Mouse (Mus musculus) midbrain, embryonic 15.5 days (tissue): Measurements from ENCODE around the gene Rwdd2a. TPM values are rescaled to one million over a fixed set of nuclear protein-coding genes. Genes with fewer than 3 reads are reported as not detected.

Experiments
- ATAC-seq: fragments of 200-750 bp; cut with Nextera tagmentation; replicated peaks from 2 replicates; pipeline ENCODE4 v1.8.0; 2017; ENCODE audit warnings: moderate TSS enrichment
- H3K27ac ChIP-seq: fragments of 300-500 bp; sonication (generic); 2 replicates; pipeline ENCODE4 v1.5.1; 2015; ENCODE audit warnings: mild to moderate bottlenecking, inconsistent platforms
- H3K27me3 ChIP-seq: fragments of 300-500 bp; sonication (generic); replicated peaks from 2 replicates; pipeline ENCODE4 v1.6.1; 2015; ENCODE audit warnings: inconsistent platforms
- H3K36me3 ChIP-seq: fragments of 300-500 bp; sonication (generic); replicated peaks from 2 replicates; pipeline ENCODE4 v1.6.1; 2015; ENCODE audit warnings: inconsistent platforms
- H3K4me1 ChIP-seq: fragments of 300-500 bp; sonication (generic); 2 replicates; pipeline ENCODE4 v1.6.1; 2015; ENCODE audit warnings: inconsistent platforms
- H3K4me2 ChIP-seq: fragments of 300-500 bp; sonication (generic); 2 replicates; pipeline ENCODE4 v1.6.1; 2015; ENCODE audit warnings: inconsistent platforms, mild to moderate bottlenecking, moderate library complexity
- H3K4me3 ChIP-seq: fragments of 300-500 bp; sonication (generic); 2 replicates; pipeline ENCODE4 v1.5.1; 2015; ENCODE audit warnings: mild to moderate bottlenecking, inconsistent platforms
- H3K9ac ChIP-seq: fragments of 300-500 bp; sonication (generic); 2 replicates; pipeline ENCODE4 v1.6.1; 2015; ENCODE audit warnings: mild to moderate bottlenecking, inconsistent platforms
- H3K9me3 ChIP-seq: fragments of 300-500 bp; sonication (generic); 2 replicates; pipeline ENCODE4 v1.6.1; 2016; ENCODE audit warnings: inconsistent platforms
- WGBS: fragments of 180-500 bp; shearing (Covaris S2); methylation state at CpG from one replicate; pipeline ENCODE4 v1.1.7; 2015; ENCODE audit warnings: mixed read lengths; 5-methylcytosine and 5-hydroxymethylcytosine counted together
- polyA plus RNA-seq: library from polyadenylated mRNA; unstranded; fragments of >200 nt; fragmentation: Nextera tagmentation; extraction: Ambion mirVana; gene quantifications from 2 replicates; pipeline ENCODE4 v1.2.1, GENCODE M21; 2015

Gene Rwdd2a
- polyA plus RNA-seq, result 16.8 and 17.6 TPM in 2 replicates

DNA sequence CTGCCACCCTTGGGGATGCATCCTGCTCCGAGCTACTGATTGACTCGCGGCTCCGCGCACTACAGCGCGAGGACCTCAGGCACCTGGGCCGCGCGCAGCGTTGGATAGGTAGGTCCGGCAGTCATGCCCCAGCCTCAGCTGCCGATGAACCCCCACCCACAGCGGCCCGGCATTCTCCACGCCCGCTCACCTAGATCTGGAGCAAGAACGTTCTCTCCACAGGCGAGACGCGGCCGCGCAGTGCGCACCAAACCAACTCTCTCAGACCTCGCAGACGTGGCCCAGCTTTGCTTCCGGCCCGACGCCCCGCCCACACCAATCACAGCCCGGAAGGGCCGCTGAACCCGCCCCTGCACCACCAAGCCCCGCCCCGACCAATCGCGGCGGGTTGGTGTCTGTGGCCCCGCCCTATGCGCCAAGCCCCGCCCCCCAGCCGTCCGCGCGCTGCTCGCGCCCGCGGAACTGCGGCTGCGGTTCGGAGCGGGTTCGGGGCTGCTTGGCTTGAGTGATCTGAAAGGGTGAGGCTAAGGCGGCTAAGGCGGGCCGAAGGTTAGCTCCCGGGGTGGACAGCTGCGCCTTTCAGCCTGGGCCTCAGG lies at the start of gene Rwdd2a, which contains the start of gene Pgm3:
Gene Rwdd2a, plus strand, starts transcription at position 452 of the 596 bp plus-strand sequence.
Gene Pgm3, minus strand, starts transcription at position 303 of the 596 bp plus-strand sequence.
- Histone ChIP-seq H3K27ac (peak within 1 kb of the TSS; percentile 84), H3K9ac (peak within 1 kb of the TSS; percentile 78), H3K36me3 (peaks cover 18% of the 10 kb centered on the region; the same call in 1 of the 2 replicates), H3K4me3 (peak within 1 kb of the TSS; percentile 86), H3K4me2 (peak within 1 kb of the TSS; percentile 99), H3K4me1 (peaks cover 19% of the 10 kb centered on the region), H3K9me3 (no peaks in the 10 kb centered on the region), H3K27me3 (no peaks in the 10 kb centered on the region)
- WGBS, result 0% methylated on average over 59 of the region's 59 CpGs
- peak; percentile 99 for ATAC-seq

DNA sequence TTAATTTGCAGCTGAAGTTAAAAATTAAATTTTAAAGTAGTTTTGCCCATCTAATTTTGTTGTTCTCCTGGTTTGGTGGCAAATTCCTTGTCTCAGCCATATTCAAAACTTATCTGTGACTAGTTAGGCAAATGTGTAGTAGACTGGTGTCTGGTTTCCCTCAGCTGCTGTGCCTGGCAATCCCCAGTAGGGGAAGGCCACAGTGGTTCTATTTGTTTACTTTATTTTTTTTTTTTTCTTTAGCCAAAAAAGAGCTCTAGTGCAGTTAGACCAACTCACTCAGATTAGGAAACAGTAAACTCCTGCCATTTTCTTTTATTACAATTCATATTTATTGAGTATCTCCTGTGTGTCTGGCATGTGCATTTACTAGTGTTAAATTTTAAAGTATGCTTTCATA lies 49.5 kb upstream of the Rwdd2a start:
- Histone ChIP-seq H3K9ac (no peak overlapping the region), H3K4me3 (no peak overlapping the region), H3K4me2 (no peak overlapping the region), H3K27ac (no peak overlapping the region), H3K9me3 (no peaks in the 10 kb centered on the region), H3K36me3 (peaks cover 48% of the 10 kb centered on the region), H3K27me3 (no peaks in the 10 kb centered on the region), H3K4me1 (no peaks in the 10 kb centered on the region)
- ATAC-seq, result no peak

DNA sequence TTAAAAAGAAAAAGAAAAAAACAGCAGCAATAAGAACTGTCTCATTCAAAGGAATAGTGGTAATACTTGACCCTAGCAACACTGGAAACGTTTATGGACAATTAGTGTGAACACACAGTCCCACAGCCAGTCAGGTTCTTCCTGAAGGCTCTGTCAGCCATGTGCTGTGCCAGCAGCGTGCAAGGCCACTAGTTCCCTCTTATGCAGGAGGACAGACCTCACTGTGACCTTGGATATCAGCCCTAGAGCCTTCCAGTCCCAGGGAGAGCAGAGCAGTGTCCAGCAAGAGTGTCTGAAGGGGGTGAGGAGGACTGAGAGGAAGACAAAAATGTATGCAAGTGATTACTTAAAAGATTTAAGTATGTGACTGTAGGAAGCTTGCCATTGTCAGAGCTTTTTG lies 46.2 kb upstream of the Rwdd2a start:
- 69% methylated on average over 2 of the region's 2 CpGs for WGBS
- ATAC-seq, result no peak

DNA sequence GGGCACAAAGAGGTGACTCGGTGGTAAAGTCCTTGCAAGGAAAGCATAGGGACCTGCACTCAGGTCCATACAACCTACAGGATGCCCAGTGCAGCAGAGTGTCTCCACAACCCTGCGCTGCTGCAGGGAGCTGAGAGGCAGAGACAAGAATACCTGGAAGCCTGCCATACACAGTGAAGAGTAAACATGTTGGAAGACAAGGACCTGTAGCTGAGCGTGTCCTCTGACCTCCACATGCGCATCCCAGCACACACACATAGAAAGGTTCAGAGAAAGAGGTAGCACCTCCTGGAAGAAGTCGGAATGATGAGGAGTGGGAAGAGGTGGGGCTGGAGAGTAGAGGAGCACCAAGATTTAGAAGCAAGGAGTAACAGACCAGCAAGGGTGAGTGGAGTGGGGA lies 37.7 kb upstream of the Rwdd2a start:
- no peak overlapping the region for H3K4me2 ChIP-seq
- ATAC-seq, result no peak
- no peak overlapping the region for H3K9ac ChIP-seq
- H3K9me3 ChIP-seq, result no peaks in the 10 kb centered on the region
- H3K36me3 ChIP-seq, result peaks cover 21% of the 10 kb centered on the region
- no peaks in the 10 kb centered on the region for H3K4me1 ChIP-seq
- no peaks in the 10 kb centered on the region for H3K27me3 ChIP-seq
- WGBS, result 93% methylated on average over 5 of the region's 5 CpGs
- H3K4me3 ChIP-seq, result no peak overlapping the region
- H3K27ac ChIP-seq, result no peak overlapping the region

More for the DNA sequence above, 46.2 kb upstream of the Rwdd2a start:
- Histone ChIP-seq H3K9me3 (no peaks in the 10 kb centered on the region), H3K9ac (no peak overlapping the region), H3K27me3 (no peaks in the 10 kb centered on the region), H3K4me2 (no peak overlapping the region), H3K27ac (no peak overlapping the region), H3K4me1 (no peaks in the 10 kb centered on the region), H3K36me3 (peaks cover 34% of the 10 kb centered on the region), H3K4me3 (no peak overlapping the region)

DNA sequence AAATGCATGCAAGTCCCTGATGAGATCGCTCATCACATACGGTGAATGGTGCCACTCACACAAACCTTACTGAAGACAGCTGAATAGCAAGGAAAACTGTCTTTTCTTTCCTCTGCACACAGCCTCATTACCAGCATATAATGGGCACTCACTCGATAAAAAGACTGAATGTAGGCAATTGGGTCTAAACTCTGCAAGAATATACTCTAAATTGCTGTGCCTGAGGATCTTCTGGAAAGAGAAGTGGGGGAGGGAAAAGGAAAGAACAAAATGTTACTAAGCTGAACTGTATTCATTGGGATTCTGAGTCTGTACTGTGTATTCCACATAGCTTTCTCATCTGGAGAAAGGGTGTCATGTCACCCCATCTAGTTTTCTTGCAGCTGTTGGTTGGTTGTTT lies 28.3 kb upstream of the Rwdd2a start:
- Histone ChIP-seq H3K9ac (no peak overlapping the region), H3K27ac (no peak overlapping the region), H3K4me1 (no peaks in the 10 kb centered on the region), H3K36me3 (peaks cover 37% of the 10 kb centered on the region), H3K9me3 (no peaks in the 10 kb centered on the region), H3K27me3 (no peaks in the 10 kb centered on the region), H3K4me2 (no peak overlapping the region), H3K4me3 (no peak overlapping the region)
- WGBS, result 84% methylated on average over 3 of the region's 3 CpGs
- no peak for ATAC-seq

DNA sequence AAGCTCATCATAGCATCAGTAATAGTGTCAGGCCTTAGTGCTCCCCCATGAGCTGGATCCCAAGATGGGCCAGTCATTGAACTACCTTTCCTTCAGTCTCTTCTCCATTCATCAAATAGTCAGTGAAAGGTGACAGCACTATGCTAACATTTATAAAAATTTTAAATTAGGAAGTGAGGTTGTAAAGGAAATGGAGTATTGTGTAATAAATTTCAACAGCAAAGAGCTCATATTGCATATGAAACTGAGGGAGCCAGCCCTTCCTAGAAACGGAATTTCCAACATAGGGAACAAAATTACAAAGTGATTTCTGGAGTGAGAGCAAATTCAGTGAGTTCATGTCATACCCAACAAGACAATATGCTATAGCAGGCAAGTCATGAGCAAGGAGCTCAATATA lies 27.2 kb upstream of the Rwdd2a start:
- no peak overlapping the region for H3K4me2 ChIP-seq
- H3K9me3 ChIP-seq, result no peaks in the 10 kb centered on the region
- no peaks in the 10 kb centered on the region for H3K27me3 ChIP-seq
- H3K4me3 ChIP-seq, result no peak overlapping the region
- H3K9ac ChIP-seq, result no peak overlapping the region
- H3K4me1 ChIP-seq, result no peaks in the 10 kb centered on the region
- peaks cover 44% of the 10 kb centered on the region for H3K36me3 ChIP-seq
- H3K27ac ChIP-seq, result no peak overlapping the region
- WGBS, result 81% methylated on average over 1 of the region's 1 CpGs
- ATAC-seq, result no peak

DNA sequence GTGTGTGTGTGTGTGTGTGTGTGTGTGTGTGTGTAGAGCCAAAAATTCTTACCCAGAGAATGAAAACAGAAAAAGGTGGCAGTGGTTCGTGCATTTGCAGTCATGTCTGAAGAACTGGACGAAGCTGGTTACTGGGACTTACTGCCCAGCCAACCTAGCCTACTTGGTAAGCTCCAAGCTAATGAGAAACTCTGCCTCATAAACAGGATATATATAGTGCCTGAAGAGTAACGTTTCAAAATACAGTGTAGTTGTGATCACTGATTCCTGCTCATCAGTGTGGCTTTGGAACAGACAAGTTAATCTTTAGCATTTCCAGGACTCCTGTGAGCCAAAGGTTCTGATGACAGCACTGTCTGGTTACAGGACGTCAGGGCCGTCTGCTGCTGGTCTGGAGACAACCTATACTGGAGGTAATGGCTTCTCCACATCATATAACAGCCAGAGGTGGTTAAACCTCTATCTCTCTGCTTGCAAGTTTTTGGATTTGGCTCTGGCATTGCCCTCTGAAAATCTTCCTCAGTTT lies 22.1 kb upstream of the Rwdd2a start:
- ATAC-seq, result no peak
- 93% methylated on average over 5 of the region's 5 CpGs for WGBS
- H3K27me3 ChIP-seq, result no peaks in the 10 kb centered on the region
- no peak overlapping the region for H3K9ac ChIP-seq
- no peak overlapping the region for H3K4me3 ChIP-seq
- H3K27ac ChIP-seq, result no peak overlapping the region
- H3K36me3 ChIP-seq, result peaks cover 45% of the 10 kb centered on the region
- no peaks in the 10 kb centered on the region for H3K9me3 ChIP-seq
- no peaks in the 10 kb centered on the region for H3K4me1 ChIP-seq
- no peak overlapping the region for H3K4me2 ChIP-seq

DNA sequence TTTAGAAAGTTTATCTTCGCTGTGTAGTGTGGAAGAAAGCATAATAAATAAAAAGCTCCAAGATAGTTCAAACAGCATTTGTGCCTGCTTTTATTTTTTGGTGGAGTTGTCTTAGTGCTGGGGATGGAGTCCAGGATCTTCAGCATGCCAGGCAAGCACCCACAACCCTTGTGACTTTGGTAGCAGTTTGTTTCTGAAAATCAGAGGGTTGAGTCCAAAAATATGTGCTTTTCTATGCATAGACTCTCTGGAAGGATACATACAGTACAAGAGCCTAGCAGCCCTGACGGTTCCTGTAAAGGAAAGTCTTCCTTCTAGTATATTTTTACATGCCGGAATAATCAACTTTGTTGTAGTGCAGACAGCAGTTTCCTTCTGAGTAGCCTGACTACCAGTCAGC lies 21.1 kb upstream of the Rwdd2a start:
- Histone ChIP-seq H3K27me3 (no peaks in the 10 kb centered on the region), H3K4me3 (no peak overlapping the region), H3K27ac (no peak overlapping the region), H3K9ac (no peak overlapping the region), H3K9me3 (no peaks in the 10 kb centered on the region), H3K4me1 (no peaks in the 10 kb centered on the region), H3K4me2 (no peak overlapping the region), H3K36me3 (peaks cover 47% of the 10 kb centered on the region)
- ATAC-seq, result no peak
- 93% methylated on average over 3 of the region's 3 CpGs for WGBS

DNA sequence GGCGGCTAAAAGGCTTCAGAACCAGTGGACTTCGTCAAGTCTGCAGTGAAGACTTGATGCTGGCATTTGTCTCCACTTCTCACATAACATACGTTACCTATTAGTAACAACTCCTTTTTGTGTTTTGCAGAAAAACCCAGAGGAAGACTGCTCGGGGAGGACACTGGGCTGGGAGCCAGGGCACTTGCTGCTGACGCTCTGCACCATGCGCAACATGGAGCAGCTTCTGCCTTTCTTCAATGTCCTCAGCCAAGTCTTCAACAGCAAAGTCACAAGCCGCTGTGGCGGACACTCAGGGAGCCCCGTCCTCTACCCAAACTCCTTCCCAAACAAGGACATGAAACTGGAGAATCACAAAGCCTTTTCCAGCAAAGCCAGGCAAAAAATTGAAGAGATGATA lies 17.9 kb upstream of the Rwdd2a start:
- no peak overlapping the region for H3K4me3 ChIP-seq
- H3K4me2 ChIP-seq, result no peak overlapping the region
- no peak overlapping the region for H3K27ac ChIP-seq
- 93% methylated on average over 9 of the region's 9 CpGs for WGBS
- no peaks in the 10 kb centered on the region for H3K27me3 ChIP-seq
- H3K9ac ChIP-seq, result no peak overlapping the region
- H3K4me1 ChIP-seq, result no peaks in the 10 kb centered on the region
- no peak for ATAC-seq
- H3K9me3 ChIP-seq, result no peaks in the 10 kb centered on the region
- H3K36me3 ChIP-seq, result peaks cover 47% of the 10 kb centered on the region; the same call in 1 of the 2 replicates

DNA sequence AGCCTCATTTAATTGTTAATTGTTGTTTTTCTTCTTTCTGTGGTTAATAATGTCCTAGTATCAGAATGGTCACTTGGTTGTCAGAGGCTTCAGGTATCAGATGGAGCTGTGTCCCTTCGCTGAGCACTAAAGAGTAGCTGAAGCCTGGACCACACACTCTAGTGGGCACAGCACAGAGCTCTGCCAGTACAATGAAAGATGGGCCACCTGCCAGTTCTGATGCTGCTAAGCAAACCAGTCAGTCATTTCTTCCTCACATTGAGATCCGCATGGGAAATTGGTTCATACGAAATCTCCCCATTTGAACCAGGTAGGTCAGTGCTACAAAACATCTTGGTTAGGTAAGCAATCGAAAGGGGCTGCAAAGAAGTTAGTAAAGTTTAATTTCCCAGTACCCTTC lies 17.1 kb upstream of the Rwdd2a start:
- H3K4me3 ChIP-seq, result no peak overlapping the region
- H3K27me3 ChIP-seq, result no peaks in the 10 kb centered on the region
- peaks cover 52% of the 10 kb centered on the region; the same call in 1 of the 2 replicates for H3K36me3 ChIP-seq
- ATAC-seq, result no peak
- no peak overlapping the region for H3K27ac ChIP-seq
- H3K4me1 ChIP-seq, result no peaks in the 10 kb centered on the region
- no peak overlapping the region for H3K4me2 ChIP-seq
- no peak overlapping the region for H3K9ac ChIP-seq
- no peaks in the 10 kb centered on the region for H3K9me3 ChIP-seq
- WGBS, result 96% methylated on average over 4 of the region's 4 CpGs

DNA sequence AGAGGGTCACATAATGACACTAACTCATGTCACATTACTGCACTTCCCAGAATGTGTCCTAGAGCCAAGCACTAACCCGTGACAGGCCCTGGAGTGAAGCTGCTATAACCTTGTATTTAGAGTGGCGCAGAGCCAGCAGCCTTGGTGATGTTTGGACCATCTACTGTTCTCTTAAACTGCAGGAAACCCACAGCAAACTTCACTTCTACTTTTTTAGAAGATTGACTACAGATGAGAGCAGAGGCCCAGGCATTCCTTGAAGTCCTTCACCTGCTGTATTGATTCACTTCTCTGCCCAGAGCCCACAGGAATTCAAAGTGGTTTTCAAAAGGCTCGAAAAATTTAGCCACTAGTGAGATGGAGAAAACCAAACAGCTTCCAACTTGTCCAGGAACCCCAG lies 11.2 kb upstream of the Rwdd2a start:
- ATAC-seq, result no peak
- Histone ChIP-seq H3K27ac (no peak overlapping the region), H3K27me3 (no peaks in the 10 kb centered on the region), H3K36me3 (peaks cover 43% of the 10 kb centered on the region; the same call in 1 of the 2 replicates), H3K9ac (no peak overlapping the region), H3K4me3 (no peak overlapping the region), H3K4me2 (no peak overlapping the region), H3K4me1 (no peaks in the 10 kb centered on the region), H3K9me3 (no peaks in the 10 kb centered on the region)
- 92% methylated on average over 3 of the region's 3 CpGs for WGBS

DNA sequence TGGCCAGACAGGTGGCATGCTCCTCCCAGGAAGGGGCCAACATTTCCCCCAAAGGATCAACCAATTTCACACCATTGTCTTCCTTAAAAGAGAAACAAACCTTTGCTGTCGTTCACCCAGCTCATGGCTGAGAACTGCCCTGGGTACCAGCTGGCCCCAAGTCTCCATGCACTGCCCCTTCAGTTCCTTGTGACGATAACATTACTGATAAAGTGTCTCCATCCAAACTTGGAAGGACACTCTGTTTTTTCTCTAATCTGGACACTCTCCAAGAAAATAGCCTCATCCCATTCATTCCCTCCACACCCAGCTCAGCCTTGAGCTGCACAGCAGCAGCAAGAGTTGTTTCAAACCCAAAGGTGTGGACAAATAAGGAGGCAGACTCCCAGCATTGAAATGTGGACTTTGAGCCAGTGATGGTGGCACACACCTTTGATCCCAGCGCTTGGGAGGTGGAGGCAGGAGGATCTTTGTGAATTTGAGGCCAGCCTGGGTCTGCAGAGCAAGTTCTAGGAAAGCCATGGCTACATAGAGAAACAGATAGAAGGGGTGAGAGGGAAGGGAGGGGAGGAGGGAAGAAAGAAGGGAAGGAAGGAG lies 2.4 kb upstream of the Rwdd2a start:
- 84% methylated on average over 3 of the region's 3 CpGs for WGBS

More for the DNA sequence above, 2.4 kb upstream of the Rwdd2a start:
- ATAC-seq, result no peak
- no peak overlapping the region for H3K4me2 ChIP-seq
- H3K27me3 ChIP-seq, result no peaks in the 10 kb centered on the region
- no peak overlapping the region for H3K4me3 ChIP-seq
- peaks cover 24% of the 10 kb centered on the region for H3K36me3 ChIP-seq
- no peaks in the 10 kb centered on the region for H3K9me3 ChIP-seq
- no peak overlapping the region for H3K27ac ChIP-seq
- H3K4me1 ChIP-seq, result peaks cover 19% of the 10 kb centered on the region
- no peak overlapping the region for H3K9ac ChIP-seq
